Mouse (Mus musculus): ENCODE data around the gene Lman1l.
A peak's percentile ranks its signal among the peaks of the same experiment; 100 is the strongest.

Gene Lman1l

DNA sequence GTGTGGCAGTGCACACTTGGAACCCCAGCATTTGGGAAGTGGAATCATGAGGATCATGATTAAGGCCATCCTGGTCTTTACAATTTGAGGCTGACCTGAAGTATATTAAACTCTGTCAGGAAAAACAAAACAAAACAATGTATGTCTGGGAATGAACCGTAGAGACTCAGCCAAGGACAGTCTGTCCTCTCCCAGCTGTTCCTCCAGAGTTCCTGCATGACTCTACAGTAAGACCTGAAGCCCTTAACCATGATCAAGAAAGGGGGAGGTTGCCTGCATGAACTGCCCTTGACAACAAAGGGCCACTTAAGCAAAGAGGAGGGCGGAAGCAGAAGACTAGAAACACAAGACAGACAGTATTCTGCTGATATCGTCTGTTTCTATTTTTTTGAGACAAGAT lies 45.0 kb downstream of the Lman1l start:
- no peak for DNase-seq

DNA sequence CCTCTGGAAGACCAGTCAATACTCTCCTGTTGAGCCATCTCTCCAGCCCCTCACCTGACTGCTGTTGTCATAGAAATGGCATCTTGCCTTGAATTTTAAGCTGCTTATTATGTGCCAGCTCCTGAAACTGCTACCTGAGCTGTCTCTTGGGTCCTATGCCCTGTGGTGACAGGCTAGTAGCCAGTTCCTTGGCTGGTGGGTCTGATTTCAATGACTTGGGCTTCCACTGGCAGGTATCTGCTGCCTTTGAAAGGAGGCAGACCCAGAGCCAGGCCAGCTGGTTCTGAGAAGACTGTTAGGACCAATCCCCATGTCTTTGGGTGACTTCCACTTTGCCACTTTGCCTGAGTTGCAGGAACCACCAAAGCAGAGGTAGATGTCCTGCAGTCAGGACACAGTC lies 46.2 kb downstream of the Lman1l start:
- no peak for DNase-seq

DNA sequence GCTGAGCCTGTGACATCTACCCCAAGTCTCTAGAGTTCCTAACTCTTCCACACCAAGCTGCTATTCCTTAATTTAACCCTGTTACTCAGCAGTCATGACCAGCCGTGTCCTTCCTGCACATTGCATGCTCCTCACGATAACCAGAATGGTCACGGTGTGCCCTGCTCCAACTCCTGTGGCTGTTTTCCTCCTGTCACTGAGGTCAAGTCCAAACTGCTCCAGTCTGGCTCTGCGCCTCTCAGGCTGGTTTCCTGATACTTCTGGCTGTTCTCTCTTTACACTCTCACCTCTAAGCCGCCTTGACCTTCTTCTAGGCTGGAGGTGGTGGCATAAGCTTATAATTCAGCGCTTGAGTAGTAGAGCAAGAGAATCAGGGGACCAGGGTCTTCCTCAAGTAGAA lies 52.1 kb downstream of the Lman1l start:
- no peak for DNase-seq

DNA sequence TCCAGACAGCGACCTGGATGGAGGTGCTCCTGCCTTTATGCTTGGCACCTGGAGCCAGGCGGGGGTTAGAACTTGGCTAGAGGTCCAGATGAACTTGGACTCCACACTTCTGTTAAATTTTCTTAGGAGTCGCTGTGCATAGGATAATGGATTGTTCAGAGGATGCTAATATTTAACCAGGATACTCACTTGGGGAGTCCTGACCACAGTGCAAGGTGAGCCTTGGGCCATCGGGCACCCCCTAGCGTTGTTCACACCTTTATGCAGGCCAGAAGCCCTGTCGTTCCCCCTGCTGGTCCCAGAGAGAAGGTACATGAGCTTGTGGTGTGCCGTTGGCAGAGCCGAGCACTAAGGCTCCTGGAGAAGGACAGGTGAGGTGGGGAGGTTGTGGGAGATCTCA lies 53.7 kb downstream of the Lman1l start:
- DNase-seq: peak; percentile 28

DNA sequence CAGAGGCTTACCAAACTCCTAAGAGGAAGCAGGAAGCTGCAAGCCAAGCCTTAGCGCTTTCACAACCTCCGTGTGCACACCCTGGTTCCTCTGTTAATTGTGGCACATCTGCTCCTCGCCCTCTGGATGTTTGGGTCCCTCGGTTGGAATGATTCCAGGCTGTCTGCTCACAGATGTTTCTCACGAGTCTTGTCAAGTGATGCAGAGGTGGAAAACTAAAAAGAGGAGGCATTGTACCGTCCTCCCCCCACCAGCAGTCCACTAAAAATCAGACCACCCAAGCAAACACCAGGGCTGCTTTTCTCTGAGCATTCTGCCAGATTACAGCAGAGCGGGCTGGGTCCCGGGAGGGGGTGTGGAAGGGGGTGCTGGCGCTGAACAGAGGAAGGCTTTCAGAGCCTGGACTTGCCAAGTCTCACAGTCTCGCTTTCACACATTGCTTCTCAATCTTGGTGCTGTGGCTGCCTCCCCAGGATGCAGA lies 54.8 kb downstream of the Lman1l start:
- DNase-seq: no peak

DNA sequence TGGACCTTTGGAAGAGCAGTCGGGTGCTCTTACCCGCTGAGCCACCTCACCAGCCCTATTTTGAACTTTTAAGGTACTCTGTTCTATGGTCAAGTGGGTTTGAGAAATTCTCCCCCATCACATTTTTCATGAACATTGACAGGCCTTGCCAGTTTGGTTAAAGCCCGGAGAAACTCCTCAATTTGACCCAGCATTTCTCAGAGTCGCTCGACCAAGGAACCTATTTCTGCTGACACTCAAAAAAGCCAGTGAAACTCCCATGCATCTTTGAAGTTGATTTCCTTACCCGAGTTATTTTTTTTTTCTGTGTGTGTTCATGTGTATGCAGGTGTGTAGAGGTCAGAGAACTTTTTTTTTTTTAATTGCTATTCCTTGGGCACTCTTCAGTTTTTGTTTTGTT lies 56.0 kb downstream of the Lman1l start:
- no peak for DNase-seq

DNA sequence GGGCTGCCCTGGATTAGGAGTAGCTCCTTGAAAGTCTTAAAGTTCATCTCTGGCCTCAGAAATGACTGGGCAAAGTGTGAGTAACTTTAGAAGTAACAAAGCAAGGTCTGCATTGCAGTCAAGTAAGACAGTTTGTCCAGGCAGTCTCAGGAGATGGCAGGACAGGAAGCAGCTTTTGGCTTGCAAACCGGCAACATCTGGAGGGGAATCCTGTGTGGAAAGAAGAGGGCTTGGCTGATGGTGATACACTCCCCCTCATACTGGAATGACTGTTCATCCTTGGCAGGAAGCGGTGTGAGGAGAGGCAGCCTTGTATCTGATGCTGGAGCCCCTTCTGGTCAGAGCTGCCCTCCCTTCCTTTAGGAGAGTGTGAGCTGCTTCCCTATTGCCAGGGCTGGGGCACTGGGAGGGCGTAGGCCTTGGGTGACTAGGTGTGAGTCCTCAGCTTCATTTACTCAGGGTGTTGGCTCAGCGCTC lies 57.6 kb downstream of the Lman1l start:
- no peak for DNase-seq

DNA sequence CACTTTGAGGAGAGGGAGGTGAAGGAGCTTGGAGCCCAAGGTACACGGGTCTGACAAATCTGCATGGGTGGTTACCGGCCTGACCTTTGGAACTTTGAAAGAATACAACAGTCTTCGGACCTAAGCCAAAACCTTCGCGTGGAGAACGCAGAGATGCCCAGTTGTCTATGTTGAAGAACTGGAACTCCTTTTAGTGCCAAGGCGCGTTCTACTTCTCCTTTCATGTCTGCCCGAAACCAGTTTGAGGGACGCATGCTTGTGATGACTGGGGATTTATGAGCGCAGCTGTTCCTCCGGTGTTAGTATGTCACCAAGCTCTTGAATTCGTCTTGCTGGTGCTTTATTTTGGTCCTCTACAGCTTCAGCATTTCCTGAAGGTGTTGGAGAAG lies 58.9 kb downstream of the Lman1l start:
- peak; percentile 19 for DNase-seq

DNA sequence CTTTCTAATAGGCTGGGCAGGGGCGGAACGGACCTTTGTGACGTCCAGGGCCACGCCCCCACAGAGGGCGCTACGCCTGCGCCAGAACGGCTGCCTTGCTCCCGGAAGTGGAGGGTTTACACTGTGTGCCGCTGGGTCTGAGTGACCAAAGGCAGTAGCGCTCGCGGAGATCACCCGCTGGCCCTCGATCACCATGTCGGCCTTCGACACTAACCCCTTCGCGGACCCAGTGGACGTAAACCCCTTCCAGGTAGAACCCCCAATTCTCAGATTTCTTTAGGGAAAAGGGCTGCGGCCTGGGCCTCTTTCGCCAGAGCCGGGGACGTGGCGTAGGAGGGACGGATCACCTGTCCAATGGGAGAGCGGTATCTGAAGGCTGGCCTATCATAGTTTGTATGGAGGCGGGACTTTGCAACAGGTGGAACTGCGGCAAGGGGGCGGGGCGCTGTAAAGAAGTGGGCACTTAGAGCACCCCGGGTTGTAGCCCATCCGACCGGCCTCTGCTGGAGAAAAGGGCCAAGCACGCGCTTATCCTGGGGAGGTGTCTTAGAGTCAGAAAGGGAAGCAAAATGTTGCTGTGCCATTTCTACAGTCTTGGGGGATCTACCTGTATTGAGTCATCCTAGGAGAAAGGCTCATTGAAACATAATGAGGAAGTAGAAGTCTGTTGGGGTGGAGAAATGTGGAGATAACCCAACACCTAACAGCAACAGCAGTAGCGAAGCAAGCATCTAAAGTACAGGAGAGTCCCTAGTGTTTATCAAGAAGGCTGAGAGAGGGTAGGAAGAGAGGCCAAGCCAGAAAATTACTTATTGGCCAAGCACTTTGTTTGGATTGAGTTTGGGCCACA lies 59.5 kb downstream of the Lman1l start, which contains the start of gene Scamp2:
Gene Scamp2, plus strand, starts transcription at position 83 of the 850 bp plus-strand sequence.
- peak; percentile 91 for DNase-seq

DNA sequence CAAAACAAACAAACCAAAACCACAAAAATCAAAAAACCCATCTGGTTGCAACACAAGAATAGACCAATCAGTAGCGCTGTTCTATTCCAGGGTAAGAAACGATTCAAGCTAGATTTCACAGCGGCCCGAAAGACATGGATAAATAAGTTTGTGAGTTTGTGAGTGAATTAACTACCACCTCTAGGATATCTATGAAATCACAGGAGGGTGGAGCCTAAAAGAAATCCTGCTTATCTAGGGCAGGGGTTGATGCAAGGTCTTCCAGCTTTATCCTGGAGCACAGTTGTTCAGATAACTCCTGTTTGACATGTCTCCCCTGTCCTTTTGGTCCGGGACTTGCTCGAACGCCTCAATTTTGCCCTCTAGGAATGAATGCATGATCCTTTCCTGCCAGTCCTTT lies 60.3 kb downstream of the Lman1l start:
- DNase-seq: no peak

DNA sequence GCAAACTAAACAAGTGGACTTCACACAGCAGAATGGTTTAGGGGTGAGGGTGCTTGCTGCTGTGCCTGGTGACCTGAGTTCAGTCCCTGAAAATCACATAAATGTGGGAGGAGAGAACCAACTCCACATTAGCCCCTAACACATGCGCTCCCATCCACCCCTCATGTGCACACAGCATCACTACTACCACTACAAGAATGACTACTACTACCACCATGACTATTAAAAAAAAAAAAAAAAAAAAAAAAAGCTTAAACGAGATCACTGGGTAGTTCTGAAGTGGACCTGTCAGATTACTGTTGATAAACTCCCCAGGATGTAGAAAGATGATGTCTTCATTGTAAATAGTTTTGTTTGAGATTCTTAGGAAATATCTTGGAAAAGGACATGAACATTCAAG lies 61.0 kb downstream of the Lman1l start:
- DNase-seq: no peak

DNA sequence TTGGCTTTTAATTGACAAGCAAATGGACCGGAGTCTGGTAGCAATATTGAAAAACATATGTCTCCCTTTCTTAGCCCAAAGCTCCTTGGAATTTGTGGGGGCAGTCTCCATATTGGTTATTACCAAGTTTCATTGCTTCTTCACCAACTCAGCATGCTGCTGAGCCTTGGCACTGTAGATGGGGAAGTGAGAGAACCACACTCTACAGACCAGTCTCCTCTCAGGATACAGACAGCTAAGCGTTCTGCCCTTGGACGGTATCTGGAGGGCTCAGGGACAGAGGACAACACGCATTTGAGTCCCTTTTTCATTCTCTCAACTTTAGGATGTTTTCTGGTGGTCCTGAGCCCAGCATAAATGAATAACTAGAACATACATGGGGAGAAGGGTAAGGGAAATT lies 61.9 kb downstream of the Lman1l start:
- DNase-seq: no peak

DNA sequence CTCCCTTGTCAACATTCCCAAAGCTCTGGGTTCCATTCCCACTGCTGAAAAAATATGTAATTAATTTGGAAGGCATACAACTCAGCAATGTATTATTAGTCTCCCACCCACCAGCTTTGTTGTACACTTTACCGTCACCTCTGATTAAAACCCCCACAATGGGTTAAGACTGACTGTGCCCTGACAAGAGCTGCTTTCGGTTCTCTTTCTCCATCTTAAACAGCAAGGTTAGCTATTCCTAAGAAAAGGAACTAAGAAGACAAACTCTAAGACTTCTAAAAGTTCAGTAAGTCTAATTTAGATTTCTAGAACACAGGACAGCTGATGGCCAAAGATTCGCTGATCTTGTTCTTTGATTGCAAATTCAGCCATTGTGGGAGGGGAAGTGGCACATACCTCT lies 63.4 kb downstream of the Lman1l start:
- DNase-seq: no peak

Data from thymus, postnatal 4 days (tissue).